23 mouse cellular contexts compared by ENCODE assay signal in genomic region chr12:72325025-72325424, GRCm38 (mm10).
DNase-seq lines count a peak whose midpoint lies in the region; ATAC-seq and TF ChIP-seq lines count a peak whose summit lies in the region.
"Had no signal": no experiment of that assay in that cellular context is flagged by ENCODE, and none has a peak within 500 bp of the region (broad histone marks: within the 10 kb centered on the region; RNA-seq: fewer than 3 reads in every experiment).

No protein-coding gene starts in this region.

- no peaks in the 10 kb centered on the region for H3K9me3 ChIP-seq in lung, embryonic 14.5 days (ENCODE audit: low read depth, low read length)
- H3K9me3 ChIP-seq in hindbrain, embryonic 15.5 days = no peaks in the 10 kb centered on the region
- no peaks in the 10 kb centered on the region for H3K9me3 ChIP-seq in liver, embryonic 11.5 days (ENCODE audit: control insufficient read depth, low read length)
- H3K9me3 ChIP-seq: embryonic facial prominence, embryonic 12.5 days; forebrain, embryonic 12.5 days; heart, embryonic 15.5 days had no signal

- peak; percentile 40; the same call in 1 of the 2 replicates for ATAC-seq in lung, embryonic 14.5 days (ENCODE audit: insufficient read depth)
- peak; percentile 64 for ATAC-seq in hindbrain, embryonic 15.5 days (ENCODE audit: low FRiP score, low read depth)
- ATAC-seq in liver, embryonic 11.5 days (replicated peaks; ENCODE audit: low FRiP score) = no peak
- ATAC-seq: activated CD4-positive, CD25-positive, alpha-beta regulatory T cell, adult 4 months; forebrain, embryonic 16.5 days; Patski had no signal

- DNase-seq in heart, adult 11 months = peak; percentile 59
- no peak for DNase-seq in heart, adult 18-20 months
- no peak for DNase-seq in lung, embryonic 14.5 days
- DNase-seq in lung, adult 2 months = no peak
- DNase-seq in Muller cell, postnatal 12 days (ENCODE audit: inconsistent ontology term) = peak; percentile 73
- DNase-seq in liver, embryonic 11.5 days (ENCODE audit: low spot score) = no peak
- DNase-seq in left cerebral cortex, adult 18-20 months (ENCODE audit: low spot score in 2 of 2) = no peak
- DNase-seq: adrenal gland, postnatal 14 days; cerebellum, adult 11-12 months; cerebellum, adult 9-10 months; cerebellum, postnatal 25 days; gastrocnemius, postnatal 25 days; heart, adult 2 months; heart, postnatal 14 days; kidney, adult 11 months had no signal

- H3K9ac ChIP-seq in lung, embryonic 14.5 days = no peak overlapping the region
- no peak overlapping the region for H3K9ac ChIP-seq in hindbrain, embryonic 15.5 days
- H3K9ac ChIP-seq in liver, embryonic 11.5 days (ENCODE audit: low read depth, low read length) = no peak overlapping the region
- H3K9ac ChIP-seq: embryonic facial prominence, embryonic 12.5 days; forebrain, embryonic 12.5 days; heart, embryonic 15.5 days had no signal

- no peak overlapping the region for H3K27ac ChIP-seq in lung, embryonic 14.5 days (ENCODE audit: low read depth)
- H3K27ac ChIP-seq in hindbrain, embryonic 15.5 days (replicated peaks) = no peak overlapping the region
- H3K27ac ChIP-seq in liver, embryonic 11.5 days (ENCODE audit: low read depth, low read length) = no peak overlapping the region
- H3K27ac ChIP-seq: embryonic facial prominence, embryonic 12.5 days; forebrain, embryonic 12.5 days; heart, adult 2 months; heart, embryonic 15.5 days had no signal

- H3K4me1 ChIP-seq in lung, embryonic 14.5 days (ENCODE audit: insufficient read depth) = 0 out of 2 replicates have a peak, but pooled peaks cover 4% of the 10 kb centered on the region
- H3K4me1 ChIP-seq in lung, adult 2 months (ENCODE audit: control insufficient read depth, insufficient read depth, low read length) = peaks cover 2% of the 10 kb centered on the region; the same call in 1 of the 2 replicates
- H3K4me1 ChIP-seq in hindbrain, embryonic 15.5 days (replicated peaks) = peaks cover 13% of the 10 kb centered on the region
- H3K4me1 ChIP-seq in liver, embryonic 11.5 days (replicated peaks; ENCODE audit: control insufficient read depth, insufficient read depth, low read length) = 0 out of 2 replicates have a peak, but pooled peaks cover 5% of the 10 kb centered on the region
- H3K4me1 ChIP-seq: forebrain, embryonic 12.5 days; heart, embryonic 15.5 days had no signal

- no peak for TF ChIP-seq POLR2A in lung, adult 2 months (IDR thresholded peaks at IDR 0.05; ENCODE audit: borderline replicate concordance, extremely low read depth, low read depth, low read length)

- no peaks in the 10 kb centered on the region for H3K27me3 ChIP-seq in lung, embryonic 14.5 days (ENCODE audit: insufficient read depth, low read length)
- no peaks in the 10 kb centered on the region for H3K27me3 ChIP-seq in hindbrain, embryonic 15.5 days
- H3K27me3 ChIP-seq in liver, embryonic 11.5 days (replicated peaks; ENCODE audit: control insufficient read depth, insufficient read depth, low read length) = no peaks in the 10 kb centered on the region
- H3K27me3 ChIP-seq: embryonic facial prominence, embryonic 12.5 days; forebrain, embryonic 12.5 days; heart, embryonic 15.5 days; Patski had no signal

- TF ChIP-seq CTCF in lung, embryonic 14.5 days (IDR thresholded peaks at IDR 0.05; ENCODE audit: low read depth) = no peak
- TF ChIP-seq CTCF in lung, adult 2 months (IDR thresholded peaks at IDR 0.05; ENCODE audit: insufficient read depth, low read length) = no peak

- WGBS in lung, embryonic 14.5 days = 20% methylated on average over 5 of the region's 5 CpGs
- 52% methylated on average over 5 of the region's 5 CpGs for WGBS in lung, adult 2 months
- 26% methylated on average over 5 of the region's 5 CpGs for WGBS in hindbrain, embryonic 15.5 days
- 49% methylated on average over 5 of the region's 5 CpGs for WGBS in liver, embryonic 11.5 days

- no peaks in the 10 kb centered on the region for H3K36me3 ChIP-seq in lung, embryonic 14.5 days (ENCODE audit: insufficient read depth)
- no peaks in the 10 kb centered on the region for H3K36me3 ChIP-seq in hindbrain, embryonic 15.5 days
- H3K36me3 ChIP-seq in liver, embryonic 11.5 days (ENCODE audit: control insufficient read depth, insufficient read depth, low read length) = no peaks in the 10 kb centered on the region
- H3K36me3 ChIP-seq: embryonic facial prominence, embryonic 12.5 days; forebrain, embryonic 12.5 days; heart, embryonic 15.5 days had no signal

- no peak overlapping the region for H3K4me2 ChIP-seq in lung, embryonic 14.5 days
- no peak overlapping the region for H3K4me2 ChIP-seq in hindbrain, embryonic 15.5 days
- no peak overlapping the region for H3K4me2 ChIP-seq in liver, embryonic 11.5 days
- H3K4me2 ChIP-seq: embryonic facial prominence, embryonic 12.5 days; forebrain, embryonic 12.5 days; heart, embryonic 11.5 days; heart, embryonic 15.5 days had no signal

- no peak overlapping the region for H3K4me3 ChIP-seq in lung, embryonic 14.5 days (ENCODE audit: low read depth, low read length)
- no peak overlapping the region for H3K4me3 ChIP-seq in lung, adult 2 months (replicated peaks; ENCODE audit: extremely low read depth, low read depth, low read length)
- H3K4me3 ChIP-seq in hindbrain, embryonic 15.5 days = no peak overlapping the region
- H3K4me3 ChIP-seq in liver, embryonic 11.5 days (ENCODE audit: low read depth, low read length) = no peak overlapping the region
- H3K4me3 ChIP-seq: embryonic facial prominence, embryonic 12.5 days; forebrain, embryonic 12.5 days; heart, adult 2 months; heart, embryonic 15.5 days had no signal

Comparison
In these comparisons a context has a peak if more than half of its experiments do, and no peak if none do; other contexts are left out.
1. DNase-seq: peak in heart, adult 11 months (single experiment) and Muller cell, postnatal 12 days (single experiment); none in heart, adult 18-20 months (0 of 2), lung, embryonic 14.5 days (single experiment), lung, adult 2 months (single experiment), liver, embryonic 11.5 days (single experiment) and left cerebral cortex, adult 18-20 months (0 of 2).